Mouse (Mus musculus) forelimb bud, embryonic 11.5 days (tissue): ENCODE data around the gene Cercam.
"Not testable (repeated sequence)": the region's sequence is repeated elsewhere in the genome, so short reads cannot be mapped to it uniquely, and the experiment has no call there.

Source experiments
- DNase-seq: peaks from one replicate; pipeline ENCODE4 v3.0.0-alpha.2; 2012; ENCODE audit warnings: low read depth, low spot score

Gene Cercam

DNA sequence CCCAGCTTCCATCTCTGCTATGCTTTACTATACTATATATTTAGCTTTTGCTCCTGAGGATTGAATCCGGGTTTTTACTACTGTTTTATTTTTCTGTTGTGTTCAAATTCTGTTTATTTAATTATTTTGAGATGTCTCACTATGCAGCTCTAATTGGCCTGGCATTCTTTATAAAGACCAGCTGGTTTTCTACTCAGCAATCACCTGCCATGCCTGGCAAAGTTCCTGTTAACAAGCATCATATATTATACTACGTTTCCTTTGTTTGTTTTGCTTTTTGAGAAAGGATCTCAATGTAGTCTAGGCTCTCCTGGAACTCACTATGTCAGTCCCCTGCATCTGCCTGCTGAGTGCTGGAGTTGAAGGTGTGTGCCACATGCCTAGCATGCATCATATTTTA is 28.4 kb downstream of the Cercam start:
- DNase-seq, result no peak

DNA sequence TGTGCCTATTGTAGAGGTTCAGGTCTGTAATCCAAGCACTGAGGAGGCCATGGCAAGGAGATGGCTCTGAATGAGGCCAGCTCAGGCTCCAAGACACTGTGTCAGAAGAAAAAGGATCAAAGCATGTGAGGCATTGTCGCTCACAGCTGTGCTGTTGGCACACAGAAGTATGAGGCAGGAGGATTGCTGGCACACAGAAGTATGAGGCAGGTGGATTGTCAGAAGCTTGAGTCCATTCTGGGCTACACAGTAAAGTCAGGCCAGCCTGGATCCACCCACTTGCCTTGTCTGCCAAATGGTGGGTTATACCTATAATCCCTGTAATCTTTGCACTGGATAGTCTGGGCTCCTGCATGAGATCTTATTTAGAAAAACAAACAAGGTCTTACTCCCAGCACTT is 29.1 kb downstream of the Cercam start:
- no peak for DNase-seq

DNA sequence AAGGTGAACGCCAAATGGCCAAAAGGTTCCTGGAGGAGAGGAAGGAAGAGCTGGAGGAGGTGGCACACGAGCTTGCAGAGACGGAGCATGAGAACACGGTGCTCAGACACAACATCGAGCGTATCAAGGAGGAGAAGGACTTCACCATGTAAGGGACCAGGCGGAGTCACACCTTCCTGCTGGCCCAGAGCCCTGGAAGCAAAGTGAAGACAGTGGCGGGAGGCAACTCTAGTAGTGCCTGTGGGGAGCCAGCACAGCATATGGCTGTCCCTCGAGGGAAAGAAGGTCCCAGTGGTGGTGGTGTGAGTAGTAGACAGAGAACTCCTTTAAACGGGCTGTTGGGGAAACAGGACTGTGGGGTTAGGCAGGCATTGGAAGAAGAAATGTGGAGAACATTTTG is 33.2 kb downstream of the Cercam start:
- DNase-seq, result no peak

DNA sequence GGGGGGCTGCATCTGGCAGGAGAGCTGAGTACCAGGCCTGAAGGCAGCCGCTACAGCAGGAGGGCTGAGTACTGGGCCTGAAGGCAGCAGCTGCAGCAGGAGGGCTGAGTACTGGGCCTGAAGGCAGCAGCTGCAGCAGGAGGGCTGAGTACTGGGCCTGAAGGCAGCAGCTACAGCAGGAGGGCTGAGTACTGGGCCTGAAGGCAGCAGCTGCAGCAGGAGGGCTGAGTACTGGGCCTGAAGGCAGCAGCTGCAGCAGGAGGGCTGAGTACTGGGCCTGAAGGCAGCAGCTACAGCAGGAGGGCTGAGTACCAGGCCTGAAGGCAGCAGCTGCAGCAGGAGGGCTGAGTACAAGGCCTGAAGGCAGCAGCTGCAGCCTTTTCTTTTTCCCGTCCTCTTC is 39.2 kb downstream of the Cercam start:
- not testable (repeated sequence) for DNase-seq

DNA sequence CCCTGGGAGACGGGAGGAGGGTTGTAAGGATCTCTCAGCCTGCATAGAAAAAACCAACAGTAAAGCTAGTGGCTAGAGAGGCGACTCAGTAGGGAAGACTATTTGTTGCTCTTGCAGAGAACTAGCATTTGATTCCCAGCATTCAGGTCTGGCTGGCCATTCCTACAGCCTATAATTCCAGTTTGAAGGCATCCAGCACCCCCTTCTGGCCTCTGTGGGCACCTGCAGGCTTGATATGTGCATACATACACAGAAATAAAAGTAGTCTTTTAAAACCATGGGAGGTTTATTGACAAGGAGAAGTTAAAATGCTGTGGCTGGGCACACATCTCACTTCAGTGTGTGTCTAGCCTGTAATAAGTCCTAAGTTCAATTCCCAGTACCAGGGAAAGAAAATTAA is 41.1 kb downstream of the Cercam start:
- peak; percentile 16 for DNase-seq

DNA sequence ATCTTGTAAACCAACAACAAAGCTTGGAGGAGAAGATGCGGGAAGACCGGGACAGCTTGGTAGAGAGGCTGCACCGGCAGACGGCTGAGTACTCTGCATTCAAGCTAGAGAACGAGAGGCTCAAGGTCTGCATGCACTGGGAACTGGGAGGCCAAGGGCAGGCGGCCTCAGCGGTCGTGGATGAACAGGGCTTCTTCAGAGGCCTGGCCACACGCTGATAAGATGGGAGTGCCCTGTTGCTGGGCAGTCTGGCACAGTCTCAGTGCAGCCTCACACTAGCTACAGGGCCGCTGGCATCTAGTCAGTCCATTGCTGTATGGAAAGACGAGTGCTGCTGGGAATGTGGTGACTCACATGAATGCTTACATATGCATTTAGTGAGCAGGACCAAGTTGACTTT is 48.7 kb downstream of the Cercam start:
- DNase-seq, result no peak

DNA sequence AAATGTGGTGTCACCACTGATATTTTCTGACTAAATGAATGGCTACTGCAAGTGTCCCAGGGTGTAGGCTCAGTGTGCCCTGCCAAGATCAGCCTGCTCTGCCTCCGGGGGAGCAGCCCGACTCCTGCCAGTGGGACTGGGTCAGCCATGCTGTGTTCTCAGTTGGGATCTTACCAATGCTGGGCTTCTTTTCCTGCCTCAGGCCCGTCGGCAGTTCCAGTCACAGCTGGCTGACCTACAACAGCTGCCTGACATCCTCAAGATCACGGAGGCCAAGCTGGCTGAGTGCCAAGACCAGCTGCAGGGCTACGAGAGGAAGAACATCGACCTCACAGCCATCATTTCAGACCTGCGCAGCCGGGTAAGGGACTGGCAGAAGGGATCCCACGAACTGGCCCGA is 53.0 kb downstream of the Cercam start:
- DNase-seq, result no peak

DNA sequence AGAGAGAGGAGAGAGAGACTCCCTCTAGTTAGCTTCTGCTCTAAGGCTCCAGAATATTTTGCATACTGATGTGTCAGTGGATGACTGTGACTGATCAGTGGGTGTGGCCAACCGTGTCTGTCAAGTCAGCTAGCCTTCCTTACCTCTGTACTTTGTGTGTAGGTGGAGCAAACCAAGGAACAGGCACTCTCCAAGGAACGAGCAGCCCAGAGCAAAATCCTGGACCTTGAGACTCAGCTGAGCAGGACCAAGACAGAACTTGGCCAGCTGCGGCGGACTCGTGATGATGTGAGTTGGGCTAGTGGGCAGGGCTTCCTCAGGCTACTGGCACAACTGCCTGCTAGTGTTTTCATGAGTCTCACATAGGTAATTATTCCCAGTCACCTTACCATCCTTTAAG is 57.6 kb downstream of the Cercam start:
- no peak for DNase-seq

DNA sequence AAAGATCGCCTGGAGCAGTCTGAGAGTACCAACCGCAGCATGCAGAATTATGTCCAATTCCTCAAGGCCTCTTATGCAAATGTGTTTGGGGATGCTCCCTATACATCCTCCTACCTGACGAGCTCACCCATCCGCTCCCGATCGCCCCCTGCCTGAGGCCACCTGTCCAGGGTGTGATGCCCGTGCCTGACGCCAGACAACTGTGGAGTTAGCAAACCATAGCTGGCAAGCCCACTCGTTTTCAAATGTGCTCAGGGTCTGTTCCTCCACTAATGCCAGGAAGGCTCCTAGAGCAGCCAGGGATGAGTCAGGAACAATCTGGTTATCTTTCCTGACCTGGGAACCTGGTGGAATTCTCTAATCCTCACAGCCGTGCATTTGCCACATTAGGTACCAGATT is 61.5 kb downstream of the Cercam start:
- no peak for DNase-seq

DNA sequence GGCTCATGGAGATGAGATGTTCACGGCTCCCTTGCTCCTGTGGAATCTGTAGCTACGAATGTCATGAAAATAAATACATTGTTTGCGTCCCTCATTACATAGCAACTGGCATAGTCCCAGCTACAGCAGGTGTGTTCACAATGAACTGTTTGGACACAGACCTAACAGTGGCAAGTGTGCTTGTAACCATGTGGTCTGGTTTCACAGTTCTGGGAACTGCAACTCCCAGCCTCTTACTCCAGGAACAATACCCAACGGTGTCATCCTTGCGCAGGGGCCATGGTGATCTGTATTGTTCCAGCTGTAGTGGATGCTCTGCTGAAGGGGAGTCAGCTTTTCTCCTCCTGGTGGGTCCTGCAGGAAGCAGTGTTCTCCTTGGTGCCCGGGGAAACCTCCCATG is 62.2 kb downstream of the Cercam start:
- DNase-seq, result no peak
